Mouse (Mus musculus): ENCODE data around the gene Pnp2. TPM values are rescaled to one million over a fixed set of nuclear protein-coding genes. Genes with fewer than 3 reads are reported as not detected.
A peak's percentile ranks its signal among the peaks of the same experiment; 100 is the strongest.
"Not testable (repeated sequence)": the region's sequence is repeated elsewhere in the genome, so short reads cannot be mapped to it uniquely, and the experiment has no call there.

Pnp2 gene
- polyA plus RNA-seq, 1 experiment from 2014 or later: 7.1 TPM

DNA sequence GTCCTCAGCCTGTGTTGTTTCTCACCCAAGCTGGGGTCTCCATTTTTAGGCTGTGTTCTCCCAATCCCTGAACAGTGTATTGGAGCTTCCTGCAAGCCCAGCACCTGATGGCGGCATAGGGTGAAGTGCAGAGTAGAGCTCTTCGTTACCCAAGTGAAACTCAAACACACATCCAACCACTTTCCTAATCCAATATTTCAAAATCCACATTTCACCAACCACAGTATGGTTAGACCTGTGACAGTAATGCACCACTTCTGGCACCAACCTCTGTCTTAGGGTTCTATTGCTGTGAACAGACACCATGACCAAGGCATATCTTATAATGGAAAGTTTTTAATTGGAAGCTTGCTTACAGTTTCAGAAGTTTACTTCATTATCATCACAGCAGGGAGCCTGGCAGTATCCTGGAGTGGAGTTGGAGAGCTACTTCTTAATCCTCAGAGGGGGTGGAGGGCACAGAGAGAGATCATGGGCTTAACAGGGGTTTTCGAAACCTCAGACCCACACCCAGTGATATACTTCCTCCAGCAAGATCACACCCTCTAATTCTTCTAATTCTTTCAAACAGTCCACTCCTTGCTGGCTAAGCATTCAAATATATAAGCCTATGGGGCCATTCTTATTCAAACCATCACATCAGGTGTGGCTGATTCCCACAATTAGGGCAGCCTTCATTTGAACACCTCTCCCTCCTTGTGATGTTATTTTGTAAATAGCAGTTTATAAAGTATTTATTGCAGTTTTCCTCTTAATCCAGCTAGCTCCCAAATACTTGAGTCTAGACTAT lies 17.5 kb upstream of the Pnp2 start:
- Histone ChIP-seq H3K4me1 (ENCODE audit: insufficient read depth) (no peaks in the 10 kb centered on the region), H3K27ac (ENCODE audit: low read depth) (no peak overlapping the region), H3K9me3 (ENCODE audit: low read length) (no peaks in the 10 kb centered on the region), H3K36me3 (replicated peaks; ENCODE audit: insufficient read depth, low read length) (no peaks in the 10 kb centered on the region), H3K27me3 (ENCODE audit: insufficient read depth, low read length) (no peaks in the 10 kb centered on the region), H3K4me3 (ENCODE audit: low read depth, low read length) (0 out of 2 replicates have a peak overlapping the region, but pooled peaks have one; percentile 6), H3K9ac (replicated peaks) (no peak overlapping the region), H3K4me2 (ENCODE audit: low read depth, low read length) (peak overlapping the region; percentile 18; the same call in 1 of the 2 replicates)
- no peak for DNase-seq
- ATAC-seq: no peak
- no peak for TF ChIP-seq EP300 (IDR thresholded peaks at IDR 0.05; ENCODE audit: low read depth)
- TF ChIP-seq CTCF (IDR thresholded peaks at IDR 0.05; ENCODE audit: low read depth): no peak
- WGBS (ENCODE audit: insufficient replicate concordance): 71% methylated on average over 3 of the region's 3 CpGs

- Histone ChIP-seq H3K4me2 (ENCODE audit: low read depth, low read length) (peak overlapping the region; percentile 18; the same call in 1 of the 2 replicates), H3K4me3 (ENCODE audit: low read depth, low read length) (0 out of 2 replicates have a peak overlapping the region, but pooled peaks have one; percentile 6), H3K36me3 (replicated peaks; ENCODE audit: insufficient read depth, low read length) (no peaks in the 10 kb centered on the region), H3K9ac (replicated peaks) (no peak overlapping the region), H3K4me1 (ENCODE audit: insufficient read depth) (no peaks in the 10 kb centered on the region; the same call in 1 of the 2 replicates), H3K27ac (ENCODE audit: low read depth) (no peak overlapping the region), H3K27me3 (ENCODE audit: insufficient read depth, low read length) (no peaks in the 10 kb centered on the region), H3K9me3 (ENCODE audit: low read length) (no peaks in the 10 kb centered on the region)
- WGBS (ENCODE audit: insufficient replicate concordance): 12% methylated on average over 2 of the region's 2 CpGs
- ATAC-seq (no peak), DNase-seq (no peak)
- TF ChIP-seq CTCF (IDR thresholded peaks at IDR 0.05; ENCODE audit: low read depth): no peak
- no peak for TF ChIP-seq EP300 (IDR thresholded peaks at IDR 0.05; ENCODE audit: low read depth)
These were observed 16.9 kb upstream of the Pnp2 start for GRCm38 (mm10) chr14:50938940-50939339.

DNA sequence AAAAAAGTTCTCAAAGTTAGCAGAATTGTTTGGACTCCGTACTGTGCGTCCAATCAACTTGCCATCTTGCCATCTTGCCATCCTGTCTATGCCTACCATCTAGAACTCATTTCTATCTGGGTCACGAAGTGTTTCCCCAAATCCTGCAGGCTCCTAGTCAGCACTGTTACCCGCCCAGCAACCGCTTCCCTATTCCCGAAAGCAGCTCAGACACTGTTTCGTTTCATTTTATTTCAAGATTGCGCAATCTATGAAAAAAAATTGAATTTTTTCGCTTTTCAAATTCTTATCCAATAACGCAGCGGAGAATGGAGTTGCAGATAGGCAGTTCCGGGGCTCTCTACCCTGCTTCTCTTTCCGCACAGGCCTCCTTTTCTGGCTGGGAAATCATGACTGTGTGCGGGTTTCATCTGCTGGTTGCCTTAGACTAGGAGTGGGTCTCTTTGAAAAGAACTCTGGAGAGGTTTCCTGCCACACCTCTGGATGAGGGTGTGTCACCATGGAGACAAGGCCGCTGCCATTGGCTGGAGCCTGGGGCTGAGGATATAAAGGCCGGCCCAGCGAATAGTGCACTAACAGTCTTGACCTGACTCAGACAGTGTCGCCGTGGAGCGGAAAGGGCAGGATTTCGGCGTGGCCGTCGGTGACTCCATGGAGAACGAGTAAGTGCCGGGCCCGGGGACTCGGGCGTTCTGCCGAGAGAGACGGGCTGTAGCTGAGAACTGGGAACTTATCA lies 11.7 kb upstream of the Pnp2 start, which contains the start of gene Gm49342:
Gm49342 (plus strand) TSS at position 586 of the 736 bp plus-strand sequence.
- no peaks in the 10 kb centered on the region for H3K27me3 ChIP-seq (ENCODE audit: insufficient read depth, low read length)
- TF ChIP-seq EP300 (IDR thresholded peaks at IDR 0.05; ENCODE audit: low read depth) (no peak; the same call in 1 of the 2 replicates), CTCF (IDR thresholded peaks at IDR 0.05; ENCODE audit: low read depth) (peak; percentile 63)
- peaks cover 4% of the 10 kb centered on the region for H3K4me1 ChIP-seq (ENCODE audit: insufficient read depth)
- H3K4me3 ChIP-seq (ENCODE audit: low read depth, low read length): peak within 1 kb of the TSS; percentile 78
- H3K27ac ChIP-seq (ENCODE audit: low read depth): peak within 1 kb of the TSS; percentile 82
- H3K4me2 ChIP-seq (ENCODE audit: low read depth, low read length): peak within 1 kb of the TSS; percentile 68
- ATAC-seq (peak; percentile 98), DNase-seq (peak; percentile 95)
- peak within 1 kb of the TSS; percentile 75 for H3K9ac ChIP-seq (replicated peaks)
- H3K9me3 ChIP-seq (ENCODE audit: low read length): no peaks in the 10 kb centered on the region
- 6% methylated on average over 31 of the region's 31 CpGs for whole genome bisulfite sequencing (ENCODE audit: insufficient replicate concordance)
- 0 out of 2 replicates have a peak, but pooled peaks cover 3% of the 10 kb centered on the region for H3K36me3 ChIP-seq (replicated peaks; ENCODE audit: insufficient read depth, low read length)

DNA sequence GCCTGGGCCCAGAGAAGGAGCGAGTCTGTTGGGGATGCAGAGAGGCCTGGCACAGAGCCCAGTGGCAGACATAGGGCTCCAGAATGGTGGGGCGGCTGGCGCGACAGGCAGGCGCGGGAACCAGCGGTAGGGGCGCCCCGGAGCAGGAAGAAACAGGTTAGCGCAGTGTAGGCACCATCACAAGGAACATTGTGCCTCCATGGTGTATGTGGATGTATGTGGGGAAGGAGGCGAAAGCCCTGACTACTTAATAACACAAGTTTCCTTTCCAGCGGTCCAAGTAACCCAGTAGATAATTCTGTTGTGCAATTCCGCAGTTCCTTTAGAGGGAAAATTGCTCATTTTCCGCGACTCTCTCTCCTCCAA lies 11.1 kb upstream of the Pnp2 start:
- peak overlapping the region; percentile 75 for H3K9ac ChIP-seq (replicated peaks)
- peak; percentile 90 for ATAC-seq
- peak overlapping the region; percentile 82 for H3K27ac ChIP-seq (ENCODE audit: low read depth)
- not testable (repeated sequence) for DNase-seq; H3K27me3 ChIP-seq (ENCODE audit: insufficient read depth, low read length); H3K36me3 ChIP-seq (replicated peaks; ENCODE audit: insufficient read depth, low read length); H3K9me3 ChIP-seq (ENCODE audit: low read length); H3K4me1 ChIP-seq (ENCODE audit: insufficient read depth)
- peak overlapping the region; percentile 78 for H3K4me3 ChIP-seq (ENCODE audit: low read depth, low read length)
- TF ChIP-seq CTCF (IDR thresholded peaks at IDR 0.05; ENCODE audit: low read depth): peak; percentile 50
- WGBS (ENCODE audit: insufficient replicate concordance): 1% methylated on average over 14 of the region's 15 CpGs
- peak overlapping the region; percentile 68 for H3K4me2 ChIP-seq (ENCODE audit: low read depth, low read length)

- Histone ChIP-seq H3K27ac (ENCODE audit: low read depth) (peak overlapping the region; percentile 82), H3K9ac (replicated peaks) (peak overlapping the region; percentile 75), H3K4me3 (ENCODE audit: low read depth, low read length) (peak overlapping the region; percentile 78), H3K4me2 (ENCODE audit: low read depth, low read length) (peak overlapping the region; percentile 68)
- 5% methylated on average over 6 of the region's 6 CpGs for WGBS (ENCODE audit: insufficient replicate concordance)
- H3K36me3 ChIP-seq (replicated peaks; ENCODE audit: insufficient read depth, low read length); H3K27me3 ChIP-seq (ENCODE audit: insufficient read depth, low read length); H3K4me1 ChIP-seq (ENCODE audit: insufficient read depth); DNase-seq; H3K9me3 ChIP-seq (ENCODE audit: low read length); ATAC-seq: not testable (repeated sequence)
These were observed 10.7 kb upstream of the Pnp2 start for GRCm38 (mm10) chr14:50945081-50945480.

- WGBS (ENCODE audit: insufficient replicate concordance): 6% methylated on average over 3 of the region's 3 CpGs
- Histone ChIP-seq H3K27ac (ENCODE audit: low read depth) (peak overlapping the region; percentile 82), H3K4me3 (ENCODE audit: low read depth, low read length) (peak overlapping the region; percentile 78), H3K9ac (replicated peaks) (peak overlapping the region; percentile 75), H3K4me2 (ENCODE audit: low read depth, low read length) (peak overlapping the region; percentile 68)
- H3K36me3 ChIP-seq (replicated peaks; ENCODE audit: insufficient read depth, low read length); H3K27me3 ChIP-seq (ENCODE audit: insufficient read depth, low read length); DNase-seq; H3K4me1 ChIP-seq (ENCODE audit: insufficient read depth); ATAC-seq; H3K9me3 ChIP-seq (ENCODE audit: low read length): not testable (repeated sequence)
These were observed 10.3 kb upstream of the Pnp2 start for GRCm38 (mm10) chr14:50945526-50945925.

Measured in liver, postnatal 0 days (tissue).